Mouse (Mus musculus) bone marrow macrophage, adult 2 months (primary cell): ENCODE results near the gene Xkr7.

ENCODE experiments used
- CTCF ChIP-seq: IDR thresholded peaks from 2 replicates; pipeline ENCODE4 v1.5.1; 2012; ENCODE audit warnings: low read depth, mild to moderate bottlenecking, low read length, moderate library complexity
- POLR2A ChIP-seq: IDR thresholded peaks from 2 replicates; pipeline ENCODE4 v1.6.1; 2012; ENCODE audit warnings: mild to moderate bottlenecking, low read depth, low read length, borderline replicate concordance

DNA sequence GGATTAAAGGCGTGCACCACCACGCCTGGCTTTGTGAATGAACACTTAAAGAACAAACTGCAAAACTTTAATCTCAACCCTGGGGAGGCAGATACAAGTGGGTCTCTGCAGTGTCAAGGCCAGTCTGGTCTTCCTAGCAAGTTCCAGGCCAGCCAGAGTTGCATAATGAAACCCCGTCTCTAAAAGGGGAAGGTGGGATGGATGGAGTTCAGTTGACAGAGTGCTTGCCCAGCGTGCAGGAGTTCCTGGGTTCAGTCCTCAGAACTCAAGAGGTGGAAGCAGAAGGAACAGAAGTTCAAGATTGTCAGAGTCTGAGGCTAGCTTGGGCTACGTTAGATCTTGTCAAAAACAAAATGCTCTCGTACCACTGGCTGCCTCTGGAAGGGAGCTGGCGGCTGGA lies 5.6 kb upstream of the Xkr7 start:
- TF ChIP-seq CTCF, result no peak
- TF ChIP-seq POLR2A, result no peak
